8 mouse cellular contexts compared by ENCODE assay signal in the genomic region with DNA sequence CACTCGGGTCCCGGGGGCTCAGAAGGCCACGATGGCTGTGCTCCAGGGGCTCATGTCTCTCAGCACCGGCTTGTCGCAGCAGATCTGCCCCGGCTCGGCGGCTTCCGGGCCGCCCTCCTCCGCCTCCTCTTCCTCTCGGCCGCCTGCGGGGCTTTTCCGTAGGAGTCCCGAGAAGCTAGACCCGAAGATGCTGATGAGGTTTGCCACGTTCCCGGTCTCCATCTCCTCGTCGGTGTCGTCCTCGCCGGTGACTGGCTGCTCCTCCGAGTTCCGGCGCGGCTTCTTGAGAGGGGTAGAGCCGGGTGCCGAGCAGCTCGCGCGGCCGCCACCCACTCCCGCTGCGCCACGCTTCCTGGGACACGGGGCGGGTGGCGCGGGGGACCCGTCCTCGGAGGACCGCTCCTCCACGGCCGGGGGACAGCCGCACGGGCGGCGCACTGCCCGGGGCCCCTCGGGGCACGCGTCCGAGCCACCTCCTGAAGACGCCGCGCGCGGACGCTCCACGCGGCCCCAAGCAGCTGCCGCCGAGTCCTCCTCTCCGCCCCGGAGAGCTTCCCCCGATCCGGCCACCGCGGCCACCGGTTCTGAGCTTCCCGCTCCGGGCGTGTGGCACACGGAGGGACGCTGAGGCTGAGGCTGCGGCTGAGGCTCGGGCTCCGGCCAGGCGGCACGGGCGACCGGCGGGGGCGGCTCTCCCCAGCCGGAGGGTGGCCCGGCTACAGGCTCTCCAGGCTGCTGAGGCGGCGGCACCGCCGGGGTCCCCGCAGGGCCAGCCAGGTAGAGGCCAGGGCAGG. TPM values are rescaled to one million over a fixed set of nuclear protein-coding genes. Genes with fewer than 3 reads are reported as not detected.
DNase-seq lines count a peak whose midpoint lies in the region; ATAC-seq and TF ChIP-seq lines count a peak whose summit lies in the region.

No protein-coding gene starts in this region.

- peak overlapping the region; percentile 97 for H3K4me3 ChIP-seq in left cerebral cortex, adult 2 months
- peak overlapping the region; percentile 96 for H3K4me3 ChIP-seq in intestine, embryonic 16.5 days (ENCODE audit: low read length)
- H3K4me3 ChIP-seq in liver, adult 2 months (ENCODE audit: insufficient read depth, low read depth, low read length), result peak overlapping the region; percentile 76
- peak overlapping the region; percentile 99 for H3K4me3 ChIP-seq in stomach, embryonic 16.5 days (replicated peaks; ENCODE audit: low read length)

- H3K4me1 ChIP-seq in intestine, embryonic 16.5 days (ENCODE audit: control insufficient read depth, insufficient read depth, low read length), result peaks cover 15% of the 10 kb centered on the region
- H3K4me1 ChIP-seq in liver, adult 2 months (ENCODE audit: control insufficient read depth, insufficient read depth, low read length), result peaks cover 2% of the 10 kb centered on the region; the same call in 1 of the 2 replicates
- peaks cover 17% of the 10 kb centered on the region for H3K4me1 ChIP-seq in stomach, embryonic 16.5 days (ENCODE audit: control insufficient read depth, insufficient read depth, low read length)

- H3K27ac ChIP-seq in left cerebral cortex, adult 2 months, result peak overlapping the region; percentile 97
- H3K27ac ChIP-seq in intestine, embryonic 16.5 days (ENCODE audit: low read length), result peak overlapping the region; percentile 93
- peak overlapping the region; percentile 45 for H3K27ac ChIP-seq in liver, adult 2 months (replicated peaks; ENCODE audit: insufficient read depth, low read depth, low read length)
- peak overlapping the region; percentile 90 for H3K27ac ChIP-seq in stomach, embryonic 16.5 days (ENCODE audit: low read length)

- H3K27me3 ChIP-seq in intestine, embryonic 16.5 days (replicated peaks; ENCODE audit: control insufficient read depth, insufficient read depth, low read length), result no peaks in the 10 kb centered on the region
- H3K27me3 ChIP-seq in liver, adult 2 months (ENCODE audit: control insufficient read depth, insufficient read depth, low read length), result no peaks in the 10 kb centered on the region
- no peaks in the 10 kb centered on the region for H3K27me3 ChIP-seq in stomach, embryonic 16.5 days (ENCODE audit: control insufficient read depth, insufficient read depth, low read length)

- H3K4me2 ChIP-seq in intestine, embryonic 16.5 days (ENCODE audit: low read depth, low read length), result peak overlapping the region; percentile 67
- peak overlapping the region; percentile 62 for H3K4me2 ChIP-seq in stomach, embryonic 16.5 days (ENCODE audit: low read depth, low read length)

- peak; percentile 56 to 68 for DNase-seq in left cerebral cortex, adult 2 months (ENCODE audit: extremely low spot score in 1 of 2, low spot score in 2 of 2)
- DNase-seq in left cerebral cortex, adult 9 months (ENCODE audit: low spot score in 2 of 2), result no peak
- peak; percentile 68 to 70 for DNase-seq in cerebellum, postnatal 14 days
- DNase-seq in liver, adult 2 months (ENCODE audit: extremely low read depth, low read depth, low spot score), result no peak
- DNase-seq in naive thymus-derived CD4-positive, alpha-beta T cell, adult 2 months (ENCODE audit: low read depth), result peak; percentile 78

- TF ChIP-seq CTCF in left cerebral cortex, adult 2 months (IDR thresholded peaks at IDR 0.05), result no peak
- TF ChIP-seq CTCF in liver, adult 2 months (IDR thresholded peaks at IDR 0.05; ENCODE audit: low read depth, low read length), result no peak

- under 1% methylated on average over 83 of the region's 93 CpGs for WGBS in intestine, embryonic 16.5 days
- WGBS in liver, adult 2 months, result under 1% methylated on average over 93 of the region's 93 CpGs
- WGBS in stomach, embryonic 16.5 days, result under 1% methylated on average over 93 of the region's 93 CpGs

- TF ChIP-seq POLR2A in liver, adult 2 months (IDR thresholded peaks at IDR 0.05; ENCODE audit: extremely low read depth, insufficient read depth, low read length), result no peak

- H3K36me3 ChIP-seq in intestine, embryonic 16.5 days (ENCODE audit: control insufficient read depth, insufficient read depth, low read length), result no peaks in the 10 kb centered on the region
- no peaks in the 10 kb centered on the region for H3K36me3 ChIP-seq in liver, adult 2 months (ENCODE audit: control insufficient read depth, insufficient read depth, low read length)
- H3K36me3 ChIP-seq in stomach, embryonic 16.5 days (ENCODE audit: control insufficient read depth, insufficient read depth, low read length), result no peaks in the 10 kb centered on the region

- peak overlapping the region; percentile 99 for H3K9ac ChIP-seq in intestine, embryonic 16.5 days (ENCODE audit: low read depth, low read length)
- peak overlapping the region; percentile 83 for H3K9ac ChIP-seq in liver, adult 2 months (ENCODE audit: low read depth, low read length)
- peak overlapping the region; percentile 100 for H3K9ac ChIP-seq in stomach, embryonic 16.5 days (ENCODE audit: low read length)

- H3K9me3 ChIP-seq in intestine, embryonic 16.5 days (ENCODE audit: control insufficient read depth, low read length), result no peaks in the 10 kb centered on the region
- H3K9me3 ChIP-seq in stomach, embryonic 16.5 days (replicated peaks; ENCODE audit: control insufficient read depth, low read length), result no peaks in the 10 kb centered on the region

- ATAC-seq in granulocyte monocyte progenitor cell, adult 5-6 weeks (replicated peaks; ENCODE audit: poor library complexity, severe bottlenecking), result 0 out of 2 replicates have a peak, but pooled peaks have one; percentile 11
- ATAC-seq in intestine, embryonic 16.5 days, result peak; percentile 69
- peak; percentile 41 for ATAC-seq in stomach, embryonic 16.5 days (ENCODE audit: insufficient read depth, low FRiP score)

- H3K79me2 ChIP-seq in liver, adult 2 months (ENCODE audit: control insufficient read depth, insufficient read depth, low read length), result peaks cover 10% of the 10 kb centered on the region

- intact Hi-C loops in left cerebral cortex, adult 2 months (cut with DNase I), result loop anchor here (1.0 to 5.0 kb wide), 6 partner anchors 15 to 182 kb away; partner anchors contain the start of gene Stx6

RNA-seq across cellular contexts. Expression of gene Ier5, which starts 0.8 kb away (rescaled TPM):
- total RNA-seq in left cerebral cortex, adult 2 months (2021), result 10 to 100 TPM; 60.4 to 75.1 TPM
- 0.32 and 2.9 TPM in 2 replicates for total RNA-seq in granulocyte monocyte progenitor cell, adult 5-6 weeks (2014; fragmentation: Nextera tagmentation)
- total RNA-seq in granulocyte monocyte progenitor cell, adult 5-6 weeks (2017), result 3.2 and 4.4 TPM in 2 replicates
- 2.0 and 2.6 TPM in 2 replicates for polyA plus RNA-seq in intestine, embryonic 16.5 days (2015; fragmentation: Nextera tagmentation; extraction: Ambion mirVana)
- 2.8 and 3.2 TPM in 2 replicates for total RNA-seq in liver, adult 2 months (2014; rRNA removed)
- 2.5 and 2.6 TPM in 2 replicates for polyA plus RNA-seq in liver, adult 2 months (2012; rRNA removed)
- polyA plus RNA-seq in stomach, embryonic 16.5 days (2015; fragmentation: Nextera tagmentation; extraction: Ambion mirVana), result 2.0 and 2.5 TPM in 2 replicates

RNA-seq across cellular contexts. Expression of gene Mr1, which starts 47.9 kb away (rescaled TPM):
- total RNA-seq in left cerebral cortex, adult 2 months (2021), result 1 to 10 TPM; 2.1 to 3.1 TPM
- 4.7 and 4.8 TPM in 2 replicates for total RNA-seq in granulocyte monocyte progenitor cell, adult 5-6 weeks (2014; fragmentation: Nextera tagmentation)
- 3.6 and 4.1 TPM in 2 replicates for total RNA-seq in granulocyte monocyte progenitor cell, adult 5-6 weeks (2017)
- polyA plus RNA-seq in intestine, embryonic 16.5 days (2015; fragmentation: Nextera tagmentation; extraction: Ambion mirVana), result 4.6 and 5.2 TPM in 2 replicates
- total RNA-seq in liver, adult 2 months (2014; rRNA removed), result 3.2 and 6.3 TPM in 2 replicates
- polyA plus RNA-seq in liver, adult 2 months (2012; rRNA removed), result 1.1 and 1.6 TPM in 2 replicates
- polyA plus RNA-seq in stomach, embryonic 16.5 days (2015; fragmentation: Nextera tagmentation; extraction: Ambion mirVana), result 8.4 and 9.1 TPM in 2 replicates

RNA-seq across cellular contexts. Expression of gene Stx6, which starts 59.8 kb away (rescaled TPM):
- 100 to 1,000 TPM; 114 to 120 TPM for total RNA-seq in left cerebral cortex, adult 2 months (2021)
- 43.5 and 45.7 TPM in 2 replicates for total RNA-seq in granulocyte monocyte progenitor cell, adult 5-6 weeks (2014; fragmentation: Nextera tagmentation)
- 36.5 and 48.2 TPM in 2 replicates for total RNA-seq in granulocyte monocyte progenitor cell, adult 5-6 weeks (2017)
- polyA plus RNA-seq in intestine, embryonic 16.5 days (2015; fragmentation: Nextera tagmentation; extraction: Ambion mirVana), result 36.1 and 44.2 TPM in 2 replicates
- 10.3 and 11.7 TPM in 2 replicates for total RNA-seq in liver, adult 2 months (2014; rRNA removed)
- polyA plus RNA-seq in liver, adult 2 months (2012; rRNA removed), result 10.1 and 13.1 TPM in 2 replicates
- 45.7 and 49.4 TPM in 2 replicates for polyA plus RNA-seq in stomach, embryonic 16.5 days (2015; fragmentation: Nextera tagmentation; extraction: Ambion mirVana)

Comparison
In these comparisons a context has a peak if more than half of its experiments do, and no peak if none do; other contexts are left out.
1. DNase-seq: peak in left cerebral cortex, adult 2 months (2 of 2), cerebellum, postnatal 14 days (2 of 2) and naive thymus-derived CD4-positive, alpha-beta T cell, adult 2 months (single experiment); none in left cerebral cortex, adult 9 months (0 of 2) and liver, adult 2 months (single experiment).
2. H3K27ac ChIP-seq: peak in every context shown above with its lines; median percentile 97 in left cerebral cortex, adult 2 months; 93 in intestine, embryonic 16.5 days; 90 in stomach, embryonic 16.5 days; 45 in liver, adult 2 months.
3. ATAC-seq: peak in every context shown above with its lines; median percentile 69 in intestine, embryonic 16.5 days; 41 in stomach, embryonic 16.5 days; 11 in granulocyte monocyte progenitor cell, adult 5-6 weeks.
4. RNA of gene Ier5, which starts 0.8 kb away (total RNA-seq): 60.4 to 75.1 TPM in left cerebral cortex, adult 2 months; 0.32 to 4.4 TPM in granulocyte monocyte progenitor cell, adult 5-6 weeks and 2.8 to 3.2 TPM in liver, adult 2 months; every median in the first group is over 10 times any median in the second.
5. Peak in every context shown above with its lines, with median percentiles within 50 percentile points of each other: H3K4me3 ChIP-seq and H3K9ac ChIP-seq.